Mouse (Mus musculus) liver, embryonic 14.5 days (tissue): ENCODE data around the gene Mef2c.
A peak's percentile ranks its signal among the peaks of the same experiment; 100 is the strongest.

Experiments
- CTCF ChIP-seq: IDR thresholded peaks from 2 replicates; pipeline ENCODE4 v1.5.1; 2016; ENCODE audit warnings: antibody characterized with exemption, low read depth, control low read depth
- EP300 ChIP-seq: IDR thresholded peaks from 2 replicates; pipeline ENCODE4 v1.6.1; 2016; ENCODE audit warnings: antibody characterized with exemption, low read depth

GRCm38 (mm10) chr13:83714466-83715307, 210.9 kb downstream of the Mef2c start:
- TF ChIP-seq EP300 (no peak), CTCF (peak; percentile 91)
